Mouse (Mus musculus): ENCODE measurements around the gene Rfx2. TPM values are rescaled to one million over a fixed set of nuclear protein-coding genes. Genes with fewer than 3 reads are reported as not detected.

Rfx2 gene
- total and polyA plus RNA-seq, 2 experiments from 2014 or later = 3.4 to 3.6 TPM

- WGBS = 87% methylated on average over 6 of the region's 6 CpGs
- H3K9ac ChIP-seq = no peak overlapping the region
- ATAC-seq (no peak), DNase-seq (no peak)
- H3K4me2 ChIP-seq (ENCODE audit: low read depth) = no peak overlapping the region
- H3K4me1 ChIP-seq (ENCODE audit: insufficient read depth) = no peaks in the 10 kb centered on the region
- H3K27ac ChIP-seq (ENCODE audit: low read depth, low read length) = no peak overlapping the region
- H3K4me3 ChIP-seq (ENCODE audit: low read depth, low read length) = no peak overlapping the region
- H3K9me3 ChIP-seq (ENCODE audit: low read length) = no peaks in the 10 kb centered on the region
- no peak for TF ChIP-seq CTCF (IDR thresholded peaks at IDR 0.05; ENCODE audit: low read depth)
- no peaks in the 10 kb centered on the region for H3K27me3 ChIP-seq (ENCODE audit: insufficient read depth, low read length)
- no peaks in the 10 kb centered on the region for H3K36me3 ChIP-seq (ENCODE audit: insufficient read depth)
These were observed 41.5 kb downstream of the Rfx2 start for GRCm38 (mm10) chr17:56789286-56789685.

- WGBS = 68% methylated on average over 3 of the region's 3 CpGs
- H3K9ac ChIP-seq = no peak overlapping the region
- H3K36me3 ChIP-seq (ENCODE audit: insufficient read depth) = no peaks in the 10 kb centered on the region
- no peak overlapping the region for H3K4me2 ChIP-seq (ENCODE audit: low read depth)
- no peak overlapping the region for H3K27ac ChIP-seq (ENCODE audit: low read depth, low read length)
- H3K9me3 ChIP-seq (ENCODE audit: low read length) = no peaks in the 10 kb centered on the region
- no peak overlapping the region for H3K4me3 ChIP-seq (ENCODE audit: low read depth, low read length)
- no peaks in the 10 kb centered on the region for H3K4me1 ChIP-seq (ENCODE audit: insufficient read depth)
- H3K27me3 ChIP-seq (ENCODE audit: insufficient read depth, low read length) = no peaks in the 10 kb centered on the region
- no peak for ATAC-seq
- no peak for TF ChIP-seq CTCF (IDR thresholded peaks at IDR 0.05; ENCODE audit: low read depth)
- no peak for DNase-seq
These were observed 41.9 kb downstream of the Rfx2 start for GRCm38 (mm10) chr17:56788886-56789285.

- no peak for DNase-seq
- no peak for TF ChIP-seq CTCF (IDR thresholded peaks at IDR 0.05; ENCODE audit: low read depth)
- Histone ChIP-seq H3K27me3 (ENCODE audit: insufficient read depth, low read length) (no peaks in the 10 kb centered on the region), H3K4me2 (ENCODE audit: low read depth) (no peak overlapping the region), H3K4me3 (ENCODE audit: low read depth, low read length) (no peak overlapping the region), H3K9me3 (ENCODE audit: low read length) (no peaks in the 10 kb centered on the region), H3K9ac (no peak overlapping the region), H3K27ac (ENCODE audit: low read depth, low read length) (no peak overlapping the region), H3K36me3 (ENCODE audit: insufficient read depth) (no peaks in the 10 kb centered on the region), H3K4me1 (ENCODE audit: insufficient read depth) (no peaks in the 10 kb centered on the region)
- no peak for ATAC-seq
- WGBS = 90% methylated on average over 13 of the region's 13 CpGs
These were observed 50.4 kb downstream of the Rfx2 start for GRCm38 (mm10) chr17:56780291-56780978.

GRCm38 (mm10) chr17:56778779-56779362 lies 51.9 kb downstream of the Rfx2 start:
- Histone ChIP-seq H3K4me2 (ENCODE audit: low read depth) (no peak overlapping the region), H3K4me3 (ENCODE audit: low read depth, low read length) (no peak overlapping the region), H3K36me3 (ENCODE audit: insufficient read depth) (no peaks in the 10 kb centered on the region), H3K27me3 (ENCODE audit: insufficient read depth, low read length) (no peaks in the 10 kb centered on the region), H3K9ac (no peak overlapping the region), H3K9me3 (ENCODE audit: low read length) (no peaks in the 10 kb centered on the region), H3K4me1 (ENCODE audit: insufficient read depth) (no peaks in the 10 kb centered on the region), H3K27ac (ENCODE audit: low read depth, low read length) (no peak overlapping the region)
- no peak for TF ChIP-seq CTCF (IDR thresholded peaks at IDR 0.05; ENCODE audit: low read depth)
- ATAC-seq (no peak), DNase-seq (no peak)
- WGBS = 44% methylated on average over 3 of the region's 3 CpGs

- Histone ChIP-seq H3K27ac (ENCODE audit: low read depth, low read length) (no peak overlapping the region), H3K9ac (no peak overlapping the region), H3K4me1 (ENCODE audit: insufficient read depth) (no peaks in the 10 kb centered on the region), H3K27me3 (ENCODE audit: insufficient read depth, low read length) (no peaks in the 10 kb centered on the region), H3K4me2 (ENCODE audit: low read depth) (no peak overlapping the region), H3K9me3 (ENCODE audit: low read length) (no peaks in the 10 kb centered on the region), H3K36me3 (ENCODE audit: insufficient read depth) (no peaks in the 10 kb centered on the region), H3K4me3 (ENCODE audit: low read depth, low read length) (no peak overlapping the region)
- TF ChIP-seq CTCF (IDR thresholded peaks at IDR 0.05; ENCODE audit: low read depth) = peak; percentile 25; the same call in 1 of the 2 replicates
- no peak for ATAC-seq
- 93% methylated on average over 11 of the region's 11 CpGs for WGBS
- DNase-seq = no peak
These were observed 53.2 kb downstream of the Rfx2 start for GRCm38 (mm10) chr17:56777568-56777967.

GRCm38 (mm10) chr17:56769950-56770349 lies 60.9 kb downstream of the Rfx2 start, which contains the start of gene Prr22:
Gene Prr22, plus strand, starts transcription at chr17:56770250.
- Histone ChIP-seq H3K4me1 (ENCODE audit: insufficient read depth) (peaks cover 6% of the 10 kb centered on the region; the same call in 1 of the 2 replicates), H3K9ac (no peak within 1 kb of the TSS), H3K27me3 (ENCODE audit: insufficient read depth, low read length) (no peaks in the 10 kb centered on the region), H3K4me2 (ENCODE audit: low read depth) (no peak within 1 kb of the TSS), H3K9me3 (ENCODE audit: low read length) (no peaks in the 10 kb centered on the region), H3K27ac (ENCODE audit: low read depth, low read length) (no peak within 1 kb of the TSS), H3K4me3 (ENCODE audit: low read depth, low read length) (no peak within 1 kb of the TSS), H3K36me3 (ENCODE audit: insufficient read depth) (peaks cover 45% of the 10 kb centered on the region)
- ATAC-seq (no peak), DNase-seq (no peak)
- WGBS = 89% methylated on average over 5 of the region's 5 CpGs
- TF ChIP-seq CTCF (IDR thresholded peaks at IDR 0.05; ENCODE audit: low read depth) = no peak

- no peak for TF ChIP-seq CTCF (IDR thresholded peaks at IDR 0.05; ENCODE audit: low read depth)
- no peaks in the 10 kb centered on the region for H3K27me3 ChIP-seq (ENCODE audit: insufficient read depth, low read length)
- 95% methylated on average over 11 of the region's 11 CpGs for WGBS
These were observed 61.9 kb downstream of the Rfx2 start for GRCm38 (mm10) chr17:56768941-56769340.

More at GRCm38 (mm10) chr17:56768941-56769340, 61.9 kb downstream of the Rfx2 start:
- H3K36me3 ChIP-seq (ENCODE audit: insufficient read depth) = peaks cover 45% of the 10 kb centered on the region
- H3K27ac ChIP-seq (ENCODE audit: low read depth, low read length) = no peak overlapping the region
- peaks cover 6% of the 10 kb centered on the region; the same call in 1 of the 2 replicates for H3K4me1 ChIP-seq (ENCODE audit: insufficient read depth)
- no peak overlapping the region for H3K4me3 ChIP-seq (ENCODE audit: low read depth, low read length)
- H3K9me3 ChIP-seq (ENCODE audit: low read length) = no peaks in the 10 kb centered on the region
- ATAC-seq (no peak), DNase-seq (no peak)
- H3K4me2 ChIP-seq (ENCODE audit: low read depth) = no peak overlapping the region
- no peak overlapping the region for H3K9ac ChIP-seq

All from forebrain, postnatal 0 days (tissue).